Mouse (Mus musculus) kidney, adult 2 months (tissue): ENCODE results near the gene Znhit1.

ENCODE experiments used
- CTCF ChIP-seq: fragments of 200-500 bp; conservative IDR thresholded peaks from 2 replicates; pipeline ENCODE4 v1.5.1; 2011; ENCODE audit warnings: low read depth, mild to moderate bottlenecking, control low read depth, low read length, moderate library complexity, mixed read lengths; ENCODE audit not compliant: insufficient read depth, insufficient read length
- POLR2A ChIP-seq: fragments of 200-500 bp; IDR thresholded peaks from one replicate; pipeline ENCODE4 v1.6.1; 2011; ENCODE audit warnings: low read depth, low read length, control low read depth

DNA sequence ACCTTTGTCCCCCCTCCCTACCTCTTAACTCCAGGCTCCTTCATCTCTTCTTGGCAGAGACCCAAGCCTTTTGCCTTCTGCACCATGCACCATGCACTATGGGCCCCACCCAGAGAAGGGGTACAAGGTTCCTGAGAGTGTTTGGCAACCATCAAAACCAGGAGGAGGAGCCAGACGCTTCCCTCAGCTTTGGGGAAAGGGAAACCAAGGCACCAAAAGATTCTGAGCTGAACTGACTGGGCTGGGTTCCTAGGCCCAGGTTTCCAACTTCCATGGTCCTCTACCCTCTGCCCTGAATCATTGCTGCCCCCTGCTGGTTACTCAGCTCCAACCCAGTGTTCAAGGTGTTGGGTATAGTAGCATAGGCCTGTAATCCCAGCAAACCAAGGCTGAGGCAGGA lies 17.1 kb downstream of the Znhit1 start:
- TF ChIP-seq CTCF = peak; percentile 95
- TF ChIP-seq POLR2A = no peak
